Mouse (Mus musculus) heart, embryonic 13.5 days (tissue): ENCODE measurements around the gene Cdk2. TPM values are rescaled to one million over a fixed set of nuclear protein-coding genes. Genes with fewer than 3 reads are reported as not detected.

ENCODE experiments used
- polyA plus RNA-seq: library from polyadenylated mRNA; unstranded; fragments of >200 nt; fragmentation: Nextera tagmentation; extraction: Ambion mirVana; gene quantifications from 2 replicates; pipeline ENCODE4 v1.2.1, GENCODE M21; 2015

Gene Cdk2
- polyA plus RNA-seq, 1 experiment from 2014 or later: 86.6 TPM

Other genes with a start within 250 kb of the Cdk2 start
- 55.2 and 57.1 TPM in 2 replicates for gene Smarcc2, start 245.8 kb downstream of the Cdk2 start, polyA plus RNA-seq
- gene Myl6, start 210.9 kb downstream of the Cdk2 start, polyA plus RNA-seq: 1,202 and 1,344 TPM in 2 replicates
- gene Myl6b, start 206.3 kb downstream of the Cdk2 start, polyA plus RNA-seq: 3.2 and 4.5 TPM in 2 replicates
- gene Esyt1, start 179.2 kb downstream of the Cdk2 start, polyA plus RNA-seq: 17.2 and 17.3 TPM in 2 replicates
- 7.6 and 9.4 TPM in 2 replicates for gene Zc3h10, start 157.3 kb downstream of the Cdk2 start, polyA plus RNA-seq
- 2,656 and 2,881 TPM in 2 replicates for gene Rpl41, start 155.7 kb downstream of the Cdk2 start, polyA plus RNA-seq
- 125 and 136 TPM in 2 replicates for gene Pa2g4, start 139.0 kb downstream of the Cdk2 start, polyA plus RNA-seq
- gene Erbb3, start 115.4 kb downstream of the Cdk2 start, polyA plus RNA-seq: 3.7 and 4.1 TPM in 2 replicates
- 455 and 482 TPM in 2 replicates for gene Rps26, start 78.3 kb downstream of the Cdk2 start, polyA plus RNA-seq
- gene Ikzf4, start 59.0 kb downstream of the Cdk2 start, polyA plus RNA-seq: 1.3 TPM in 2 replicates
- gene Suox, start 31.0 kb downstream of the Cdk2 start, polyA plus RNA-seq: 11.1 and 12.4 TPM in 2 replicates
- gene Rab5b, start 8.8 kb downstream of the Cdk2 start, polyA plus RNA-seq: 60.4 and 62.1 TPM in 2 replicates
- 1.6 and 2.6 TPM in 2 replicates for gene Pmel, start 836 bp downstream of the Cdk2 start, polyA plus RNA-seq
- 4.8 and 5.0 TPM in 2 replicates for gene Dgka, start 39.8 kb upstream of the Cdk2 start, polyA plus RNA-seq
- 22.1 and 22.7 TPM in 2 replicates for gene Pym1, start 42.9 kb upstream of the Cdk2 start, polyA plus RNA-seq
- gene Mmp19, start 85.9 kb upstream of the Cdk2 start, polyA plus RNA-seq: 0.87 and 1.1 TPM in 2 replicates
- 35.3 and 38.8 TPM in 2 replicates for gene Dnajc14, start 99.0 kb upstream of the Cdk2 start, polyA plus RNA-seq
- gene Tmem198b, start 99.3 kb upstream of the Cdk2 start, polyA plus RNA-seq: 18.7 and 19.0 TPM in 2 replicates
- gene Sarnp, start 112.3 kb upstream of the Cdk2 start, polyA plus RNA-seq: 164 and 175 TPM in 2 replicates
- gene Ormdl2, start 116.6 kb upstream of the Cdk2 start, polyA plus RNA-seq: 47.2 and 50.0 TPM in 2 replicates
- 2.8 and 3.6 TPM in 2 replicates for gene Gdf11, start 186.7 kb upstream of the Cdk2 start, polyA plus RNA-seq
- 370 and 426 TPM in 2 replicates for gene Cd63, start 196.0 kb upstream of the Cdk2 start, polyA plus RNA-seq
- gene Rdh5, start 217.9 kb upstream of the Cdk2 start, polyA plus RNA-seq: 8.9 and 10.3 TPM in 2 replicates
- gene Bloc1s1, start 219.0 kb upstream of the Cdk2 start, polyA plus RNA-seq: 199 and 223 TPM in 2 replicates
- 2.4 and 2.9 TPM in 2 replicates for gene Itga7, start 228.8 kb upstream of the Cdk2 start, polyA plus RNA-seq